ENCODE assay signal across 10 mouse cellular contexts in genomic region chr4:77519166-77519565, GRCm38 (mm10).
DNase-seq lines count a peak whose midpoint lies in the region; ATAC-seq and TF ChIP-seq lines count a peak whose summit lies in the region.
"Had no signal": no experiment of that assay in that cellular context is flagged by ENCODE, and none has a peak within 500 bp of the region (broad histone marks: within the 10 kb centered on the region; RNA-seq: fewer than 3 reads in every experiment).

No protein-coding gene starts in this region.

- H3K4me3 ChIP-seq in lung, embryonic 14.5 days (ENCODE audit: low read depth, low read length): no peak overlapping the region
- no peak overlapping the region for H3K4me3 ChIP-seq in forebrain, embryonic 14.5 days (ENCODE audit: low read depth, low read length)
- H3K4me3 ChIP-seq: embryonic facial prominence, embryonic 15.5 days; lung, embryonic 15.5 days had no signal

- ATAC-seq in lung, embryonic 14.5 days (ENCODE audit: insufficient read depth): peak; percentile 54; the same call in 1 of the 2 replicates
- ATAC-seq in forebrain, embryonic 14.5 days: peak; percentile 89

- H3K4me2 ChIP-seq in lung, embryonic 14.5 days: no peak overlapping the region
- H3K4me2 ChIP-seq in forebrain, embryonic 14.5 days (ENCODE audit: low read length): no peak overlapping the region
- H3K4me2 ChIP-seq: embryonic facial prominence, embryonic 15.5 days; lung, embryonic 15.5 days had no signal

- H3K36me3 ChIP-seq in lung, embryonic 14.5 days (ENCODE audit: insufficient read depth): no peaks in the 10 kb centered on the region
- no peaks in the 10 kb centered on the region for H3K36me3 ChIP-seq in forebrain, embryonic 14.5 days (ENCODE audit: control insufficient read depth, insufficient read depth, low read length)
- H3K36me3 ChIP-seq: embryonic facial prominence, embryonic 15.5 days; lung, embryonic 15.5 days had no signal

- DNase-seq in lung, embryonic 14.5 days: peak; percentile 63
- no peak for DNase-seq in lung, postnatal 4 days
- DNase-seq in brain, embryonic 18.5 days (ENCODE audit: low read depth, low spot score): peak; percentile 32
- DNase-seq in forebrain, embryonic 14.5 days (ENCODE audit: low spot score): peak; percentile 80
- peak; percentile 20 to 25 for DNase-seq in kidney, postnatal 36 days
- DNase-seq in retina, adult 2 months (ENCODE audit: low read depth, low spot score): peak; percentile 11
- DNase-seq in spleen, adult 18-20 months: no peak
- no peak for DNase-seq in natural killer cell, adult 2 months (ENCODE audit: low spot score in 2 of 2)

- TF ChIP-seq CTCF in lung, embryonic 14.5 days (IDR thresholded peaks at IDR 0.05; ENCODE audit: low read depth): peak; percentile 79

- H3K27ac ChIP-seq in lung, embryonic 14.5 days (ENCODE audit: low read depth): no peak overlapping the region
- H3K27ac ChIP-seq in forebrain, embryonic 14.5 days (ENCODE audit: low read depth, low read length): no peak overlapping the region
- H3K27ac ChIP-seq: embryonic facial prominence, embryonic 15.5 days; lung, embryonic 15.5 days had no signal

- 34% methylated on average over 5 of the region's 5 CpGs for WGBS in lung, embryonic 14.5 days
- 43% methylated on average over 5 of the region's 5 CpGs for WGBS in forebrain, embryonic 14.5 days

- H3K27me3 ChIP-seq in lung, embryonic 14.5 days (ENCODE audit: insufficient read depth, low read length): no peaks in the 10 kb centered on the region
- no peaks in the 10 kb centered on the region for H3K27me3 ChIP-seq in forebrain, embryonic 14.5 days (replicated peaks; ENCODE audit: control insufficient read depth, insufficient read depth, low read length)
- H3K27me3 ChIP-seq: embryonic facial prominence, embryonic 15.5 days; lung, embryonic 15.5 days had no signal

- no peak overlapping the region for H3K9ac ChIP-seq in lung, embryonic 14.5 days
- H3K9ac ChIP-seq in forebrain, embryonic 14.5 days (ENCODE audit: low read length): no peak overlapping the region
- H3K9ac ChIP-seq: embryonic facial prominence, embryonic 15.5 days; lung, embryonic 15.5 days had no signal

- H3K4me1 ChIP-seq in lung, embryonic 14.5 days (ENCODE audit: insufficient read depth): no peaks in the 10 kb centered on the region; the same call in 1 of the 2 replicates
- no peaks in the 10 kb centered on the region for H3K4me1 ChIP-seq in forebrain, embryonic 14.5 days (ENCODE audit: control insufficient read depth, insufficient read depth, low read length)
- H3K4me1 ChIP-seq: embryonic facial prominence, embryonic 15.5 days; lung, embryonic 15.5 days had no signal

- no peaks in the 10 kb centered on the region for H3K9me3 ChIP-seq in lung, embryonic 14.5 days (ENCODE audit: low read depth, low read length)
- H3K9me3 ChIP-seq in forebrain, embryonic 14.5 days (replicated peaks; ENCODE audit: control insufficient read depth, low read length): no peaks in the 10 kb centered on the region
- H3K9me3 ChIP-seq: embryonic facial prominence, embryonic 15.5 days; lung, embryonic 15.5 days had no signal

Comparison
In these comparisons a context has a peak if more than half of its experiments do, and no peak if none do; other contexts are left out.
1. DNase-seq: peak in lung, embryonic 14.5 days (single experiment), brain, embryonic 18.5 days (single experiment), forebrain, embryonic 14.5 days (single experiment), kidney, postnatal 36 days (2 of 2) and retina, adult 2 months (single experiment); none in lung, postnatal 4 days (0 of 2), spleen, adult 18-20 months (0 of 2) and natural killer cell, adult 2 months (0 of 2).